Mouse (Mus musculus): ENCODE measurements around the gene Nav1. TPM values are rescaled to one million over a fixed set of nuclear protein-coding genes. Genes with fewer than 3 reads are reported as not detected.

Gene Nav1
- total RNA-seq, 2 experiments from 2014 or later, result 11.3 to 17.1 TPM

DNA sequence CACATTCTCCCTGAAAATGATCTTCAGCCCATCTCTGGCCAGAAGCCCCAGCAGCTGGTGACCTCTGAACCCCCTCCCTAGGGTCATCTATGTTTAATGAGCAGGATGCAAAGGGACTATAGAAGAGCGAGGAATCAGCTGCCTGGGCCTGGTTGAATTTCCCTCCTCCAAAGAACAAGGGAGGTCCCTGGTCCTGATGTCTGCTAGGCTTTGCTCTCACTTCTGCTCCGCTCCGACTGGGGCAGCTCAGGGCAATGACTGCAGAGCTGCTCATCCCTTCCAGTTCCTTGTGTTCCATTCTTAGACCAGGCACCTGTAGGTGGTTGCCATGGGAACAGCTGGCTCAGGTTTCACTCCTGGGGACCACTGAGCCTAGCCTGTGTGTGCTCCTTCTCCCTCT, 56.2 kb downstream of the Nav1 start:
- DNase-seq, result no peak

DNA sequence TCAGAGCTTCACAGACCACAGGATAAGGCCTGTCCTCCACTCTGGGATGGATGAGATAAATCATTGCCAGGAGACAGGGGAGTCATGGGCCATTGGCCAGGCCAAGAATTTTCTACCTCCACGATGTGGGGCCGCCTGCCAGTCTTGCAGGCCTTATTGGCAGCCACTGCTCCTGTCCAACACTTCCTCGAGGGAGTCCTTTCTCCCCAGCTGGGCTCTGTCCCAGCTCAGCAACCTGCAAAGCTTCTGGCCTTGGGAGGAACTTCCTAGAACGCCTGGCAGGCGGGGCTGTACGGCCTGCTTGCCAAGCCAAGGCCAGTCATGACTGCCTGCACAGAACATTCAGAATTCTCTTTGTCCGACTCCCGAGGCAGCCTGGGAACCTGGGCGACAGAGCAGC, 58.3 kb downstream of the Nav1 start:
- peak; percentile 85 to 87 for DNase-seq

DNA sequence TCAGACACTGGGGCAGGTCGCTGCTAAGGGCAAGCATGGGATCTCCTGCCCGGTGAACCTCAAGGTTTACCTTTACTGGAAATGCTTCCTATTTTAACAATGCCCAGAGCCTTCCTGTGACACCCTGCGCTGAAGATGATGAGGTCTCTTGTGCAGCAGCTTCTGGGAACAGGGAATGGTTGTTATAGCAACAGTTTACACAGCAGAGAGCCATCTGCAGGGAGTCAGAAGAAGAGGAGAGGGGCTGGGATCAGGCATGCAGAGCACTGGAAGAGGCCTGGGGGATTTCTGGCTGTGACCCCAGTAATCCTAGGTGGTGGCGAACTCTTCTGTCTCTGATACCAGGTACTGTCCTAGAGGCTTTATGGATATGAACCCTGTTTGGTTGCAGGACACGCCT, 61.0 kb downstream of the Nav1 start:
- DNase-seq, result no peak

DNA sequence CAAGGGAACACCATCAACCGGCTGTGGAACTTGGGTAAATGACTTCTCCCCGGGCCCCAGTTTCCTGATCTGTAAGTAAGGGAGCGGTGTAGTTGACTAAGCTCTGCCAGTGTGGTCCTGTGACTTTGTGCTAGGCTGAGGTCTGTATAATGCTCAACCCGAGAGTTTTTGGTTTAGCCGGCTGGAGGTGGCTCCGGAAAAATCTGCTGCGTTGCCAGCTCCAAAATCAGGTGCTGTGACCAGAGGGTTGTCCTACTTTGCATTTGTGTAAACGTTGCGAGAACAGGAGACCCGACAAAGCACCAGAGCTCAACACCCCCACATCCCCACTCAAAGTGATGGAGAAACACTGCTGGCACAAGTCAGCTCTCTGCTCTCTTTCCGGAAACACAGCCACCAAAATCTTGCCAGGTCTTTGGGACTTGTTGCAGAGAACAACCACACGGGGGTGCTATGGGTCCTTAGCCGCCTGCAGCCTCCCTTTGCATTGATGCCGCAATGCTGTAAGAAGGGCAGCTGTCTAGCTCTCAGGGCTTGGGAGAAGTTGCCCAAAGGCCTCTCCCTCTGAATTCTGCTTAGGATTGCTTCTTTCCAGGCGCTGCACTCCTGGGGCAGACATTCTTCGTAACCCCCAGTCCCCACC, 62.5 kb downstream of the Nav1 start:
- DNase-seq, result peak; percentile 86 to 91

DNA sequence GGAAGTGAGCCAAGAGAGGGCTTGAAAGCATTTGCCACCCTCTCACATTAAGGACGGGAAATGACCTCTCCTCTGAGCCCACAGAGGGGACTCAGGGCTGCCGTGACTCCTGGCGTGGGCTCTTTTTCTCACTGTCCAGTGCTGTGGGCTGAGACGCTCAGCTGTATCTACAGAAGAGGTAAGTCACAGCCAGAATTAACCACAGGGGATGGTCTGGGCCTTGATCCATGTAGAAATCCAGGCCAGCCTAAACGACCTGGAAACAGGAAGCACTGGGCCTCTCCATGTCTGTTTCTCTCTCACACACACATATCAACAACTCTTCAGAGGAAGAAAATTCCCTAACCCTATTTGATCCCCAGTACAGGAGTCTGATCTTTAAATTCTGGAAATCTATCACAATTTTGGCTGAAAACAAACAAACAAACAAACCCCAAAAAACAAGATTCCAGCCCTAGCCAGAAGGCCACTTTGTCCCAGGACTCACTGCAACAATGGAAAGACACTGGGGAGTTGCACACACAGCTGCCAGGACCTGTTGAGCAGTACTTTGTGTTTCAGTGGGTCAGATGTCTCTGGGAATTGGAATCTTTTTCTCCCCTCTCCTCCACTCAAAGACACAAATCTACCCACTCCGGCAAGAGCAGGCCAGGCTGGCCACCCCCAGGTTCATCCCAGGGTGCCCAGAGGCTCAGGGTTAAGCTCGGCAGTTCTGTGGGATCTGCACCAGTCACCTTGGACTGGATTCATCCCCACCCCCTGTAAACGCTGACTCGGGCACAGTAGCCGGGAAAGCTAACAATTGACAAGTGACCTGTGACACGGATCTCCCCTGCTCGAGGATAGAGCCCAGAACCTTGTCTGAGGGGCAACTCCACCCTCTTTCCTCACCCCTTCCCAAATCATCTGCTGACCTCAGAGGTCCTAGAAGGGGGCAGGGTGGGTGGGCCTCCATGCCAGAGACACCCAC, 64.0 kb downstream of the Nav1 start:
- no peak for DNase-seq

DNA sequence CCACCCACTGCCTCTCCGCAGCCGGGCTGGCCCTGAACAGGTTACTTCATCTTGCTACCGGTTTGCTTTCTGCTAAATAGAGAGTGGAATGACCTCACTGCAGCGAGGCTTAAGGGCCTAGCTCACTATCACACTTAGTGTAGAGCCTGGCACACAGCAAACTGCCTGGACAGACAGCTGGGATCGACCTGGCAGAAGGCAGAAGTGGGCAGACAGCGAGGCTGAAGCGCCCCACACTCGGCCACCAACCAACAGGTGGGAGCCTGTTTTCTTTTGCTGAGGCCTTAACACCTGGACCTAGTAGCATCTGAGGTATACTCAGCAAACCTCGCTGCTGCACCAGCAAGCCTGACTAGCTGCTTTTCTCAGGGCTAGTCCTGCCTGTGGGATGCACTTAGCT, 65.0 kb downstream of the Nav1 start:
- DNase-seq, result no peak

DNA sequence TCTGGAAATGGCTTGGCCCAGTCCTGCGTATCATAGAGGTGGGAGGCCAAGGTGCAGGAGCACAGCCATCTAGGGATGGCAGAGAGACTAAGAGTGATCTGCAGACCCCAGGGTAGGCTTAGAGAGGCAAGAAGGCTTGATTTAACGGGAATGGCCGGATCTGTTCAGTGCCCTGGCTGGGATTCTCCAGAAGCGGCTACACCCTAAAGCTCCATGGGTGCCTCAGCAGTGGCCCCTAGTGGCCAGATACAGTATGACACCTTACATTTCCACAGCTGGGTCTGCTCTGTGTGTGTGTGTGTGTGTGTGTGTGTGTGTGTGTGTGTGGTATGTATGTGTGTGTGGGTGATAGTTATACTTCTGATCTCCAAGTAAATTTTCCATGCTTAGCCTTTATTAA, 66.8 kb downstream of the Nav1 start:
- peak; percentile 82 to 84 for DNase-seq

DNA sequence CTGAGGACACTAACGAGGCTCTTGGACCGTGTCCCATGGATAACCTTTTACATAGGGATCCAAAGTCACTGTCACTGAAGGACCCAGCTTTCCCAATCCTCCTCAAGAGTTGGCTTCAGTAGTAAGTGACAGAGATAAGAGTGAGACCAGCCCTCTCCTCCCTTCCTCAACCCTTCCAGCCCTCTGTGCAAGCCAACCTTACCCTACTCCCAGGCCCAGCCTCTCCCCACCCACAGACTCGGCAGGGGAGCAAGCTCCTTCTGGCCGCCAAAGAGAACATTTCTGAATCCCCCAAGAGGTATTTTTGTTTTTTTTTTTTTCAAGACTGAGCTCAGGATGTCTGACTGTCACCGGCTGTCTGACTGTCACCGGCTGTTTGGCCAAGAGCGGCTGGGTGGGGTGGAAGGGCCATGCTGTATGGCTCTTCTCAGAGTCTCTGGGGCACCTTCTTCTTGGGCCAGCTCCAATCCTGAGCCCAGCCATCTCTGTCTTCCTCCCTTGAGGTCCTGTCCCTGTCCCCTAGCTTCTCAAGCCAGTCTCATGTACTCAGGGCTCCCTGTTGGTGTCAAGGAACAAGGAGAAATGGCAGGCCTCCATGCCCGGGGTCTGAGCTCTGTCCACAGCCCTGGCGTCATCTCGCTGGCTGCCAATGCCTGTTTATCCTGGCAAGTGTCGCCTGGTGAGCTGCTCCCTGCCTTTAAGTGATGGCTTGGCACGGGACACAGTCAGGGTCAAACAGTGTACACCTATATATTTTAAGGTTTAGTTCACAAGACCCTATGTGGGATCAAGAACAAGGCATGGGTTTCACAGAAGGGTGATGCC, 68.4 kb downstream of the Nav1 start:
- no peak for DNase-seq

DNA sequence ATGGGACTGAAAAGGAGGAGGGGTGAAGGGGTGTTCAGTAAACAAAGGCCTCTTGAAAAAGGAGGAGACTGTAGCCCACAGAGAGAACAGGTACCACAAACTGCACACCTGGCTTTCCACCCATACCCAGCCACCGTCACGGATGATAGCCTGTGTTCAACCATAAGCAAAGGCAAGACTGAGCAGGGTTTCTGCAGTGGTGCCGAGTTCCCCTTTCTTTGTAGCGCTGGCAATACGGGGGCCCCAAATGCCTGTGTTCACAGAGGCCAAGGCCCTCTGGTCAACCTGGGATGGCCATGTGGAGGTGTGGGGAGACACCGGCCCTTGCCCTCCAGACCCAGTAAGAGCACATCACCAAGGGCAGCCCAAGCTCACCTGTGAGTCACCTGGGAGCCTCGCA, 70.3 kb downstream of the Nav1 start:
- no peak for DNase-seq

DNA sequence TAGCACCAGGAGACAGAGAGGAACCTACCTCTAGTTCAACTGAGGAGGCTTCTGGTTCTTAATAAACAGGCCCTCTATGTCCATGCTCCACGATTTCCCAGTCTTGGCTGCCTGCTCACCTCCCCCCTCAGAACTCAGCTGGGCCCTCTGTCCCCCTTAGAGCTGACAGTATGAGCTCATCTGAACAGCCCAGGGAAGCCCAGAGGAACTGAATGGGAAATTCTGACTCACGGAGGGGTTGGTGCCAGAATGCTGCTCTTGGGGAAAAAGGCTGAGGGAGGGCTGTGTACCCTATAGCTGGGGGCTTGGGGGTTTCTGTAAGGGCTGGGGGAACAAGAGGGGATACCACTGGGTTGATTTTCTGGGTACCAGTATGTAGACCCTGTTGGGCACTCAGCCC, 70.8 kb downstream of the Nav1 start:
- no peak for DNase-seq

DNA sequence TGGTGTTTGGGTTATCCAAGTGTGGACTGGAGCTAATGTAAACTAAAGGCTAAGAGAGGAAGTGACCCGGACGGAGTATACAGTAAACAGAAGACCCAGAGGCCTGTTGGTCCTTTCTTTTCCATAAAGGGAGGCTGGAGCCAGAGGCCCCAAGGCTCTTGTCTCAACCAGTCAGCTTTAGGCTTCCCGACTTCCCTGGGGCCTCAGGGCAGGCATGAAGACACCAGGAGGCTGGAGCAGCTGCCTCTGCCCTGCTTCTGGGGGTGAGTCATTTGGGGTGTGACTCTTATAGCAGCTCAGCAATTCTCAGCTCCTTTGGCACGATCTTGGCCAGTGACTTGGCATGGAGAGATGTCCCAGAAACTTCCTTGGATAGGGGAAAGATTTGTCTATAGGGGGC, 71.8 kb downstream of the Nav1 start:
- DNase-seq, result peak in 1 of 2 experiments; percentile 51

DNA sequence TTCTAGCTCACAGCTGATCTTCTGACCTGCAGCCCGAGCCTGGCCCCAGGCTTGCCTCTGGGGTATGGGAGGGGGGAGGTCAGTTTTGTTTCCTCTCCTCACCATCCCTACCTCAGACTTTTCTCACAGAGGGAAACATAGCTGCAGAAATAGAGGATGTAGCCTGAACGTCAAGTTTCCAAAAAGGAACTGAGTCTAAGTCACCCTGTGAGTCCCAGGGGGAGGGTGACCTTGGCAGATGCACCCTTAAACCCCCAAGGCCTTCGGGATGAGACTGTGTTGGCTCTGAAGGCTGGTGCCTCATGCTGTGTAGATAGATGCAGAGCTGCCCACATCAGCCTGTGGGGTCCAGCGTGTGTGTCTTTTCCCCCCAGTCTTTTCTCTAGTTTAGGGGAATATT, 72.3 kb downstream of the Nav1 start:
- DNase-seq, result no peak

DNA sequence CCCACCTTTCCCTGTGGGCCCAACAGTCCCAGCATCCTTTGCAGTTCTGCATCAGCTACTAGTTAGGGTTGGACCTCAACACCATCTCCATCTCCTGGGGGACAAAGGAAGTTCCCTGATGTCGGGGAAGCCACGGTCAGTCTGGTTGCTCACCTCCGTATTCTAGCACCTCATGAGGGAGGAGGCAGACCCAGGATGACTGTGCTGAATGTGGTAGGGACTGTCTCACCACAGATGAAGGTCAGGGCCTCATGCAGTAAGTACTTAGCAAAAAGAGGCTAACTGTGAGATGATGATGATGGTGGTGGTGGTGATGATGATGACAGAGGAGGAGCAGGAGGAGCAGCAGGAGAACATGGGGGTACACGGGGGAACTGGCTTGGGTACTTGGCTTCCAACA, 73.0 kb downstream of the Nav1 start:
- DNase-seq, result no peak

DNA sequence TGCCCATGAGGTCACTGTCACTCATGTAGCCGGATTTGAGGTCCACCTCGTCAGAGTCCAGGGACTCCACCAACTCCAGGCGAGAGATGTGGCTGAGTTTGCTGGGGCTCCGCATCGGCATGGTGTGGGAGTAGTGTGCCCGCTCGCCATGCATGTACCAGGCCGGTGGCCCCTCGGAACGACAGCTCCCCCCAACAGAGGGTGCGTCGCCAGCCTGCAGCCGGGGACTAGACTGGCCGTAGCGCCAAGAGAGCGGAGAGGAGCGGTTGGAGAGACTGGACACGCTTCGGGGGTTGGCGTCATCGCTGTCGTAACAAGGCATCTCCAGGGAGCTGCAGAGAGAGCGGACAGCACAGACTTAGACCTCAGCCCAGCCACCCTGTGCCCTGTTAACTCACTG, 74.7 kb downstream of the Nav1 start:
- DNase-seq, result no peak

DNA sequence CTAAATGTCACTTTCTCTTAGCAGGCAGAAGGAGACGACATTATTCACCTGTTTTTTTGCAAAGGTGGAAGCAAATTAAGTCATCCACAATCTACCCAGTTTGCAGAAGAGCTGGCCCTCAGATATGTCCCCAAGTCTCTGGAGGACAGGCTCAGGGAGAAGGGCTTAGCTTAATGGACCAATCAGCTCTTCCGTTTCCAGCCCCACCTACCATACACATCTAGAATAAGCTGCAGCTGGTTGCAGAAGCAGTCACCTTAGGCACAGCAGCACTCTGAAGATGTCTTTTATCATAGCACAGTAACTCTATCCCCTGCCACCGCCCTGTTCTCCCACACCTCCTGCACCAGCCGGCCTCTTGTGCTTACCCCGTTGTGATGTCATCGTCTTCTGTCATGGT, 75.1 kb downstream of the Nav1 start:
- DNase-seq, result no peak

DNA sequence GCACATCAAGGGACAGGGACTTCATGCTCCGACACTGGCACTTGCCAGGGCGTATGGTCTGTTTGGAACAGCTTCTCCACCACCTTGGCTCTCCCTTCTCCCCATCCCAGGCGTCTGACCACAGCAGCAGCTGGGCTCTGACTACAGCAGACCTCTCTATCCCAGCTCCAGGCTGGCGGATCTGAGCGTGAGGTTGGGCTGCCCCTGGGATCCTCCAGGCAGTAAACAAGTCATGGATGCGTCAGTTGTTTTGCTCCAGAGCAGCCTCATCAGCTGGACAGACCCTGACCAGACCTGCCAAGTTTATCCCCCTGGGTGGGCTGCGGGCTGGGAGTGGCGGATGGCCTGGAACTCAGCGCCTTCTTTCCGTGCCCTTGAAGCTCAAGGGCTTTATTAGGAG, 76.0 kb downstream of the Nav1 start:
- no peak for DNase-seq

DNA sequence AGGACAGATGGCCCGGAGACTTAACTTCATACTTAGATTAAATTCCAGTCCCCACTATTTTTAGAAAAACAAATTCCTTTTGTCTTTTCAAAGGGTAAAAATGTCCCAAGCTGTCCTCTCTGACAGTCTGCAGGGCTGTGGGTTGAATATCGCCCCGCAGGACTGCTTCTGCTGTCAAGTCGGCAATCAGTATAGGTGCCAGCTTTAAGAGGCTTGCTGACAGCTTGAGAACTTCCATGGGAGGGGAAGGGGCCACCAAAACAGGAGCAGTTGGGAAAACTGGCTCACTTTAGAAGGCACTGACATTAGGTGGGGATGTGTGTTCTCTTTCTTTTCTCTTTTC, 82.6 kb downstream of the Nav1 start:
- no peak for DNase-seq

DNA sequence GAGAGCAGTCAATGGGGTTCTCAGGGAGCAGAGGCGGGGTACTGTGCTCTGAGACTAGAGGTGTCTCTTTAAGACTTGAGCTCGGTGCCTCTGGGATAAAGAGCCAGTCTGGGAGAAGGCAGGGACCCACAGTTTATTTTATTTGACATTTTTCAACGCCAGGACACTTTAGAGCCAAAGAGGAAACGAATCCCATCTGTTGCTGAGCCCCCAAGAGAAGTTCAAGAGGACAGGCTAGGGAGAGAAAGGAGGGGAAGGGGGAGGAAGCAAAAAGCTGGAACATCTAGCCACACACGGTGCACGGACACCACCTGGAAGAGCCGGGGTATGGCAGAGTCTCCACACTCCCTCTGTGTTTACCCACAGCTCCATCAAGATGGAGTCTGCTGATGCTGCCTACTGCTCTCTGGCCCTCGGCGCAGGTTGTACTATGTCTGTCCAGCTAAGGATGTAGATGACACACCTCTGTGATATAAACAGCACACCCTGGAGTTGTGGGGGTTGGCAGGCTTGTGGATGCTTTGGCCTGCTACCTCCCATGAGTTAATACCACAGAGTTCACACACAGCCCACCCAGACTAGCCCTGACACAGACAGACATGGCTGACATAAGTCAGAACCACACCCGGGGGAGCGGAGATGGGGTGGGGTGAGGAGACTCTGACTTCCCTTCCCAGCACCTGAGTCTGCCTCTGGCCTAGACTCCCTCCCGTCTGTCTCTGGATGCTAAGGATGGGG, 83.1 kb downstream of the Nav1 start:
- no peak for DNase-seq

DNA sequence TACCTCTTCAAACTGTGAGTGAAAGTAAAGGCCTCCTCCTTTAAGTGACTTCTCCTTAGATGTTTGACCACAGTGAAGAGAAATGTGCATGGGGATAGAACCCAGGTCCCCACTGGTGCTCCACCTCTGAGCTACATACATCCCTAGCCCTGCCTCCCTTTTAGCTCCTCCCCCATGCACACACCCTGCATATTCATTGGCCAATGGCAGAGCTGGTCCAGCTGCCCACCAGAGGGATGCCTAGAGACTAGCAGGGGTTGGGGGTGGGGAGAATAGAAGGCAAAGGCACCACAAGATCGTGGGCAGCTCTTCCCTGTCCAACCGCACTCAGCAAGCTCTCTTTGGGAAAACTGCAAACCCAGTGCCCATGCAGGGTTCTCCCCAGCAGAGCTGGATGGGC, 83.8 kb downstream of the Nav1 start:
- DNase-seq, result no peak

DNA sequence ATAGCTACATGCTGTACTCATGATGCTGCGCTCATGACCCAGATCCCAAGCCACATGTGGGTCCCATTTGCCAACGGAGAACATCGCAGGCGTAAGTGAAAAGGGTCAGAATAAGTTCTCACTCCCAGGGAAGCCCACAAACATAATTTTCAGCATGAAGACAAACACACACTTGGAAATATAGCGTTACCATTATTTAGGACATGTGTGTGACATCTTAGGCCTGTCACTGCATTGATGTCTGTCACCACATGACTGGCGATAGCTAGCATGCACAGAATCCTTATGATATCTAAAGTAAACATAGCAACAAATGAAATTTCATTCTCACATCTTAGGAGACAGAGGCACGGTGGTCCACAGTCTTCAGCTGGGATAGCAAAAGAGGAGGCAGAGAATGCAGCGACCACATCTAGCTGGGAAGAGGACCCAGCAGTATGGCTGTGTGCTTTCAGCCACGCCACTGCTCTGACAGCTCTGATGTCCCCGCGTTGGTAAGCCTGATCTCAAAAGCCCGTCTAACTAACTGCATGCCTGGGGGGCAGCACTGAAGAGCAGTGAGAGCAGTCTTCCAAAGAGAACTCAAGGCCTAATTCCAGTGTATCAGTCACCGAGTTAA, 86.4 kb downstream of the Nav1 start:
- no peak for DNase-seq

DNA sequence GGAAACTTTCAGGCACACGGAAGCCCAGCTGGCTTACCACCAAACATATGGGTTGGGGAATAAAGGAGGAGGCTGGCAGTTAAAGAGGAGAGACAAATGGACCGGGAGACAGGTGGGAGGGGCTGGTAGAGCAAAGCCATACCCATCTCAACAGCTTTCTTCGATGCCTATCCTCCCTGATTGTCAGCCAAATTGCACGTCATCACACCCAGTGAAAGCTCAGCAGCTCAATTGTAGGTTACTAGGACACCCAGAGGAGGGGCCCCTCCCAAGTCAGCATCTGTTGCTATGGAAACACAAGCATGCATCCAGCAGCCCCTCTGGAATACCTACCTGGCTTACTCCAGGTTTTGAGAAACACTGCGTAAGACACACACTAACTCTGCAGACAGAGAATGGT, 88.4 kb downstream of the Nav1 start:
- DNase-seq, result no peak

DNA sequence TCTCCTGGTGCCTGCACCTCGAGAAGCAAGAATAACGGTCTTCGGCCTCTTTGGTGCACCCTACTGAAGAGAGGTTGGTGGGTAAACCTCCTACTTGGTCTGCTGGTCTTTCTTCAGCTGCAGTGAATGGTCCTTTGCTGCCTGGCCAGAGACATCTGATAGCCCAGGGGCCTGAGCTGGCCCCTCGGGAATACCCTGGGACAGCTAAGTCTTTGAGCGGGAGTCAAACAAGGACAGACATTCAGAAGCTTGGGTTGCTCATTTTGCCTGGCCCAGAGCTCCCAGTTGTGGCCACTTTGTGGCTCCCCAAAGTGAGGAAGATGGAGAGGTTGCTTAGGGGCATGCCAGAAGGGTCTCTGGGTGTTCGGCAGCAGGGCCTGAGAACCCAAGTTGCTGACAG, 89.6 kb downstream of the Nav1 start:
- no peak for DNase-seq

Measured in adrenal gland, postnatal 36 days (tissue).